Mouse (Mus musculus) midbrain, embryonic 13.5 days (tissue): ENCODE results near the gene Trpc1. TPM values are rescaled to one million over a fixed set of nuclear protein-coding genes. Genes with fewer than 3 reads are reported as not detected.
A peak's percentile ranks its signal among the peaks of the same experiment; 100 is the strongest.

ENCODE experiments used
- ATAC-seq: fragments of 200-750 bp; cut with Nextera tagmentation; 2 replicates; pipeline ENCODE4 v1.8.0; 2017; ENCODE audit warnings: mild to moderate bottlenecking, moderate TSS enrichment, moderate library complexity
- H3K27ac ChIP-seq: fragments of 300-500 bp; sonication (generic); 2 replicates; pipeline ENCODE4 v1.5.1; 2015; ENCODE audit warnings: inconsistent platforms, mild to moderate bottlenecking, moderate library complexity
- H3K27me3 ChIP-seq: fragments of 300-500 bp; sonication (generic); 2 replicates; pipeline ENCODE4 v1.6.1; 2015; ENCODE audit warnings: mild to moderate bottlenecking, inconsistent platforms
- H3K36me3 ChIP-seq: fragments of 300-500 bp; sonication (generic); 2 replicates; pipeline ENCODE4 v1.6.1; 2015; ENCODE audit warnings: mild to moderate bottlenecking, inconsistent platforms
- H3K4me1 ChIP-seq: fragments of 300-500 bp; sonication (generic); replicated peaks from 2 replicates; pipeline ENCODE4 v1.6.1; 2015; ENCODE audit warnings: inconsistent platforms
- H3K4me2 ChIP-seq: fragments of 300-500 bp; sonication (generic); replicated peaks from 2 replicates; pipeline ENCODE4 v1.6.1; 2015; ENCODE audit warnings: moderate library complexity, mild to moderate bottlenecking, inconsistent platforms
- H3K4me3 ChIP-seq: fragments of 300-500 bp; sonication (generic); replicated peaks from 2 replicates; pipeline ENCODE4 v1.5.1; 2015; ENCODE audit warnings: mild to moderate bottlenecking, inconsistent platforms
- H3K9ac ChIP-seq: fragments of 300-500 bp; sonication (generic); replicated peaks from 2 replicates; pipeline ENCODE4 v1.6.1; 2015; ENCODE audit warnings: mild to moderate bottlenecking, inconsistent platforms
- H3K9me3 ChIP-seq: fragments of 300-500 bp; sonication (generic); 2 replicates; pipeline ENCODE4 v1.6.1; 2016; ENCODE audit warnings: mild to moderate bottlenecking, inconsistent platforms
- WGBS: fragments of 180-500 bp; shearing (Covaris S2); methylation state at CpG from one replicate; pipeline ENCODE4 v1.1.7; 2015; 5-methylcytosine and 5-hydroxymethylcytosine counted together
- polyA plus RNA-seq: library from polyadenylated mRNA; unstranded; fragments of >200 nt; fragmentation: Nextera tagmentation; extraction: Ambion mirVana; gene quantifications from 2 replicates; pipeline ENCODE4 v1.2.1, GENCODE M21; 2015

Trpc1 gene
- polyA plus RNA-seq, 1 experiment from 2014 or later = 3.8 TPM

- H3K27me3 ChIP-seq = no peaks in the 10 kb centered on the region
- 0 out of 2 replicates have a peak, but pooled peaks cover 2% of the 10 kb centered on the region for H3K4me1 ChIP-seq
- no peak overlapping the region for H3K4me3 ChIP-seq
- no peak for ATAC-seq
- H3K4me2 ChIP-seq = no peak overlapping the region
- H3K9ac ChIP-seq = no peak overlapping the region
- H3K36me3 ChIP-seq = no peaks in the 10 kb centered on the region
- H3K9me3 ChIP-seq = no peaks in the 10 kb centered on the region
- 88% methylated on average over 12 of the region's 12 CpGs for WGBS
- no peak overlapping the region for H3K27ac ChIP-seq
Measured at GRCm38 (mm10) chr9:95694526-95694925, 55.6 kb downstream of the Trpc1 start.

GRCm38 (mm10) chr9:95693528-95694100 lies 56.6 kb downstream of the Trpc1 start:
- H3K27me3 ChIP-seq = no peaks in the 10 kb centered on the region
- no peak overlapping the region for H3K9ac ChIP-seq
- H3K4me1 ChIP-seq = 0 out of 2 replicates have a peak, but pooled peaks cover 2% of the 10 kb centered on the region
- no peaks in the 10 kb centered on the region for H3K9me3 ChIP-seq
- ATAC-seq = no peak
- H3K4me3 ChIP-seq = no peak overlapping the region
- 83% methylated on average over 11 of the region's 11 CpGs for WGBS
- no peaks in the 10 kb centered on the region for H3K36me3 ChIP-seq
- H3K27ac ChIP-seq = no peak overlapping the region
- no peak overlapping the region for H3K4me2 ChIP-seq

GRCm38 (mm10) chr9:95692823-95693222 lies 57.4 kb downstream of the Trpc1 start:
- Histone ChIP-seq H3K36me3 (no peaks in the 10 kb centered on the region), H3K27me3 (no peaks in the 10 kb centered on the region), H3K9me3 (no peaks in the 10 kb centered on the region), H3K4me3 (no peak overlapping the region), H3K4me1 (0 out of 2 replicates have a peak, but pooled peaks cover 2% of the 10 kb centered on the region), H3K27ac (no peak overlapping the region), H3K4me2 (no peak overlapping the region), H3K9ac (no peak overlapping the region)
- 75% methylated on average over 8 of the region's 8 CpGs for WGBS
- ATAC-seq = no peak

- no peaks in the 10 kb centered on the region for H3K9me3 ChIP-seq
- ATAC-seq = no peak
Measured at GRCm38 (mm10) chr9:95688064-95688463, 62.1 kb downstream of the Trpc1 start.

GRCm38 (mm10) chr9:95685660-95686440 lies 64.3 kb downstream of the Trpc1 start:
- no peak overlapping the region for H3K9ac ChIP-seq
- ATAC-seq = peak; percentile 79
- no peak overlapping the region for H3K27ac ChIP-seq
- no peak overlapping the region for H3K4me3 ChIP-seq
- H3K36me3 ChIP-seq = no peaks in the 10 kb centered on the region
- no peak overlapping the region for H3K4me2 ChIP-seq
- no peaks in the 10 kb centered on the region for H3K27me3 ChIP-seq
- 23% methylated on average over 11 of the region's 11 CpGs for WGBS
- no peaks in the 10 kb centered on the region for H3K9me3 ChIP-seq
- H3K4me1 ChIP-seq = peaks cover 9% of the 10 kb centered on the region

More at GRCm38 (mm10) chr9:95688064-95688463, 62.1 kb downstream of the Trpc1 start:
- H3K4me3 ChIP-seq = no peak overlapping the region
- H3K4me2 ChIP-seq = no peak overlapping the region
- H3K9ac ChIP-seq = no peak overlapping the region
- H3K4me1 ChIP-seq = peaks cover 11% of the 10 kb centered on the region
- H3K36me3 ChIP-seq = no peaks in the 10 kb centered on the region
- H3K27me3 ChIP-seq = no peaks in the 10 kb centered on the region
- no peak overlapping the region for H3K27ac ChIP-seq
- WGBS = 55% methylated on average over 3 of the region's 3 CpGs

GRCm38 (mm10) chr9:95680691-95681090 lies 69.5 kb downstream of the Trpc1 start:
- no peaks in the 10 kb centered on the region for H3K9me3 ChIP-seq
- H3K9ac ChIP-seq = no peak overlapping the region
- no peak overlapping the region for H3K4me3 ChIP-seq
- no peak overlapping the region for H3K4me2 ChIP-seq
- H3K27ac ChIP-seq = no peak overlapping the region
- ATAC-seq = no peak
- no peaks in the 10 kb centered on the region for H3K27me3 ChIP-seq
- no peaks in the 10 kb centered on the region for H3K36me3 ChIP-seq
- H3K4me1 ChIP-seq = peaks cover 2% of the 10 kb centered on the region
- 93% methylated on average over 11 of the region's 11 CpGs for WGBS

- H3K9me3 ChIP-seq = no peaks in the 10 kb centered on the region
- no peak overlapping the region for H3K27ac ChIP-seq
- no peak overlapping the region for H3K4me2 ChIP-seq
- no peak for ATAC-seq
- no peaks in the 10 kb centered on the region for H3K4me1 ChIP-seq
- WGBS = 73% methylated on average over 7 of the region's 7 CpGs
- no peak overlapping the region for H3K4me3 ChIP-seq
- no peak overlapping the region for H3K9ac ChIP-seq
- no peaks in the 10 kb centered on the region for H3K36me3 ChIP-seq
- H3K27me3 ChIP-seq = no peaks in the 10 kb centered on the region
Measured at GRCm38 (mm10) chr9:95679966-95680365, 70.2 kb downstream of the Trpc1 start.

GRCm38 (mm10) chr9:95676021-95676420 lies 74.2 kb downstream of the Trpc1 start:
- H3K9ac ChIP-seq = no peak overlapping the region
- H3K4me3 ChIP-seq = no peak overlapping the region
- no peaks in the 10 kb centered on the region for H3K27me3 ChIP-seq
- no peaks in the 10 kb centered on the region for H3K9me3 ChIP-seq
- H3K27ac ChIP-seq = no peak overlapping the region
- 96% methylated on average over 4 of the region's 4 CpGs for WGBS
- no peak for ATAC-seq
- H3K4me1 ChIP-seq = no peaks in the 10 kb centered on the region
- no peak overlapping the region for H3K4me2 ChIP-seq
- H3K36me3 ChIP-seq = no peaks in the 10 kb centered on the region

GRCm38 (mm10) chr9:95675064-95675699 lies 75.0 kb downstream of the Trpc1 start:
- no peak for ATAC-seq
- Histone ChIP-seq H3K27ac (no peak overlapping the region), H3K4me1 (no peaks in the 10 kb centered on the region), H3K9me3 (no peaks in the 10 kb centered on the region), H3K4me3 (no peak overlapping the region), H3K4me2 (no peak overlapping the region), H3K36me3 (no peaks in the 10 kb centered on the region), H3K9ac (no peak overlapping the region), H3K27me3 (no peaks in the 10 kb centered on the region)
- WGBS = 90% methylated on average over 9 of the region's 9 CpGs

- no peak overlapping the region for H3K4me3 ChIP-seq
- H3K36me3 ChIP-seq = no peaks in the 10 kb centered on the region
- no peak overlapping the region for H3K9ac ChIP-seq
- ATAC-seq = no peak
- H3K27ac ChIP-seq = no peak overlapping the region
- peaks cover 4% of the 10 kb centered on the region for H3K4me1 ChIP-seq
- no peaks in the 10 kb centered on the region for H3K9me3 ChIP-seq
- no peak overlapping the region for H3K4me2 ChIP-seq
- H3K27me3 ChIP-seq = no peaks in the 10 kb centered on the region
- WGBS = 82% methylated on average over 6 of the region's 6 CpGs
Measured at GRCm38 (mm10) chr9:95672760-95673159, 77.4 kb downstream of the Trpc1 start.

GRCm38 (mm10) chr9:95672331-95672730 lies 77.8 kb downstream of the Trpc1 start:
- Histone ChIP-seq H3K9me3 (no peaks in the 10 kb centered on the region), H3K4me3 (no peak overlapping the region), H3K4me1 (peaks cover 8% of the 10 kb centered on the region), H3K27ac (no peak overlapping the region), H3K4me2 (no peak overlapping the region), H3K9ac (no peak overlapping the region), H3K27me3 (no peaks in the 10 kb centered on the region), H3K36me3 (no peaks in the 10 kb centered on the region)
- ATAC-seq = no peak
- WGBS = 90% methylated on average over 3 of the region's 3 CpGs

- ATAC-seq = no peak
- H3K27ac ChIP-seq = no peak overlapping the region
Measured at GRCm38 (mm10) chr9:95668306-95668705, 81.9 kb downstream of the Trpc1 start.

More at GRCm38 (mm10) chr9:95668306-95668705, 81.9 kb downstream of the Trpc1 start:
- WGBS = 69% methylated on average over 5 of the region's 5 CpGs
- Histone ChIP-seq H3K4me2 (no peak overlapping the region), H3K9me3 (no peaks in the 10 kb centered on the region), H3K36me3 (no peaks in the 10 kb centered on the region), H3K4me3 (no peak overlapping the region), H3K9ac (no peak overlapping the region), H3K27me3 (no peaks in the 10 kb centered on the region), H3K4me1 (peaks cover 16% of the 10 kb centered on the region)
